Mouse (Mus musculus): ENCODE measurements around the gene A26c2. TPM values are rescaled to one million over a fixed set of nuclear protein-coding genes. Genes with fewer than 3 reads are reported as not detected.

A26c2 gene
- polyA plus RNA-seq (2014; fragmentation: Nextera tagmentation; extraction: Ambion mirVana): not detected in 2 replicates

DNA sequence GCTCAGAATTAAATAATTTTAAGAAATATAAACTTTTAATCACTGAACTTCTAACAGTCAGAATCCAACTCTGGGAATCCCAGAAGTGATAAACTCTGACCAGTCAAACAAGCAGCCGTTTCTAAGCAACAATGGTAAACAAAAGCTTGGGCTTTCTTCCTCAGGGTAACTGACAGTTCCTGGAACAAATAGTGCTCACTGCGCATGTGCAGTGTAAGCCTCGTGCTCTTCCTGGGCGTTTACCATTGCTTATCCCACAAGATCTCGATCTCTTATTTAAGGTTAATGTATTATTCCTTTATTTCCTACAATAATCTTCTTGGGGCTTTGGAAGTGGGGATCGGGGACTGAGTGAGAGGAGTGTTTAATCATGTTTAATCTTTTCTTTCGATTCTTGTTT, at the start of gene A26c2:
A26c2 (minus strand) TSS at position 101 of the 400 bp plus-strand sequence.
- H3K4me3 ChIP-seq (ENCODE audit: low read depth, low read length): no peak within 1 kb of the TSS
- H3K9me3 ChIP-seq (ENCODE audit: control insufficient read depth, low read length): no peaks in the 10 kb centered on the region
- ATAC-seq (ENCODE audit: low read depth): no peak
- no peak within 1 kb of the TSS for H3K4me2 ChIP-seq (ENCODE audit: low read depth, low read length)
- H3K9ac ChIP-seq (replicated peaks; ENCODE audit: low read depth, low read length): no peak within 1 kb of the TSS
- no peaks in the 10 kb centered on the region for H3K4me1 ChIP-seq (ENCODE audit: control insufficient read depth, insufficient read depth, low read length)
- H3K27me3 ChIP-seq (ENCODE audit: control insufficient read depth, insufficient read depth, low read length): no peaks in the 10 kb centered on the region
- H3K36me3 ChIP-seq (ENCODE audit: control insufficient read depth, insufficient read depth, low read length): no peaks in the 10 kb centered on the region
- WGBS: 84% methylated on average over 7 of the region's 7 CpGs
- no peak within 1 kb of the TSS for H3K27ac ChIP-seq (ENCODE audit: low read depth, low read length)

- no peaks in the 10 kb centered on the region for H3K36me3 ChIP-seq (ENCODE audit: control insufficient read depth, insufficient read depth, low read length)
- no peaks in the 10 kb centered on the region for H3K27me3 ChIP-seq (ENCODE audit: control insufficient read depth, insufficient read depth, low read length)
- no peak overlapping the region for H3K9ac ChIP-seq (replicated peaks; ENCODE audit: low read depth, low read length)
- H3K9me3 ChIP-seq (ENCODE audit: control insufficient read depth, low read length): no peaks in the 10 kb centered on the region; the same call in 1 of the 2 replicates
- no peaks in the 10 kb centered on the region for H3K4me1 ChIP-seq (ENCODE audit: control insufficient read depth, insufficient read depth, low read length)
- ATAC-seq (ENCODE audit: low read depth): no peak
- H3K4me3 ChIP-seq (ENCODE audit: low read depth, low read length): no peak overlapping the region
- H3K4me2 ChIP-seq (ENCODE audit: low read depth, low read length): no peak overlapping the region
- H3K27ac ChIP-seq (ENCODE audit: low read depth, low read length): no peak overlapping the region
Observed at GRCm38 (mm10) chr7:62851471-62851870, 28.0 kb upstream of the A26c2 start.

All from neural tube, embryonic 14.5 days (tissue).